Mouse (Mus musculus): ENCODE results near the gene Usp4. TPM values are rescaled to one million over a fixed set of nuclear protein-coding genes. Genes with fewer than 3 reads are reported as not detected.

The Usp4 gene
- polyA plus RNA-seq, 1 experiment from 2014 or later = 80.6 TPM

DNA sequence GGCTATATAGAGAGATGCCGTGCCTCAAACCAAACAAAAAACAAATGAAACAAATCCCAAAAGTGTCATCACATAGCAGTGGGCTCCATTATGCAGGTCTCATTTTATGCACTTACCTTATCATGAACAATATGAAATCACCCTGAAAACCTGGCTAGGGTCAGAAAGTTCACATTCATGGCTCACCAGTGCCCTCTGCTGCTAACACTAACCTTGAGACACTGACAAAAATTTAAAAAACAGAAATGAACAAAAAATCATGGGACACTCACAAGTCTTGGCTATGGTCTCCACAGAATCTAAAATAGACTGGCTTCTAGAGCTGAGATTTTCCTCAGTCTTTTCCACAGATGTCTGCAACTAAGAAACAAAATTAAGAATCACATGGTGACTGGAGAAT lies 64.6 kb downstream of the Usp4 start:
- WGBS = 61% methylated on average over 1 of the region's 1 CpGs

DNA sequence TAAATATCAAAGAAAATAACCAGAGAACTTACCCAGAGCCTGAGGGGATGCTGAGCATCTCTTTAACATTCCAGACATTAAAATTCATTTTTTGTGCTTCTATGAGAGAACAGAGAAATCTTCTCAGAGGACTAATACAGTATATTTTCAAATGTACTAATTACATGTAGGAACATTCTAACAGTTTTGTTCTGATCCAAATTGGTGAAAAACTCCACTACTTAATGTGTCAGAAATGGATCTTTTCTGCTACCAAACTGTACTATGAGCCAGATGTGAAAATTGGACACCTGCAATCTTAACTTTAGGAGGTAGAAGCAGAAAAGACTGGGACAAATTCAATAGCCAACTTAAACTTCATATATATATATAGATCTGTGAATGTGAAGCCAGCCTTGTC lies 80.7 kb downstream of the Usp4 start, which contains the start of gene Ccdc36:
TSS of gene Ccdc36 (minus strand) at position 101 of the 400 bp plus-strand sequence.
- ATAC-seq (ENCODE audit: extremely low read depth, insufficient number of reproducible peaks, low FRiP score, low TSS enrichment) = no peak
- no peak within 1 kb of the TSS for H3K27ac ChIP-seq (replicated peaks)
- H3K4me1 ChIP-seq = no peaks in the 10 kb centered on the region
- no peak within 1 kb of the TSS for H3K4me2 ChIP-seq
- no peak within 1 kb of the TSS for H3K9ac ChIP-seq
- H3K9me3 ChIP-seq = no peaks in the 10 kb centered on the region
- H3K27me3 ChIP-seq (replicated peaks) = no peaks in the 10 kb centered on the region
- H3K4me3 ChIP-seq = no peak within 1 kb of the TSS
- H3K36me3 ChIP-seq = no peaks in the 10 kb centered on the region

More for the DNA sequence above, 64.6 kb downstream of the Usp4 start:
- Histone ChIP-seq H3K9me3 (no peaks in the 10 kb centered on the region), H3K4me3 (no peak overlapping the region), H3K27me3 (replicated peaks) (no peaks in the 10 kb centered on the region), H3K36me3 (no peaks in the 10 kb centered on the region), H3K4me2 (no peak overlapping the region), H3K4me1 (0 out of 2 replicates have a peak, but pooled peaks cover 7% of the 10 kb centered on the region), H3K9ac (no peak overlapping the region), H3K27ac (replicated peaks) (no peak overlapping the region)
- no peak for ATAC-seq (ENCODE audit: extremely low read depth, insufficient number of reproducible peaks, low FRiP score, low TSS enrichment)

DNA sequence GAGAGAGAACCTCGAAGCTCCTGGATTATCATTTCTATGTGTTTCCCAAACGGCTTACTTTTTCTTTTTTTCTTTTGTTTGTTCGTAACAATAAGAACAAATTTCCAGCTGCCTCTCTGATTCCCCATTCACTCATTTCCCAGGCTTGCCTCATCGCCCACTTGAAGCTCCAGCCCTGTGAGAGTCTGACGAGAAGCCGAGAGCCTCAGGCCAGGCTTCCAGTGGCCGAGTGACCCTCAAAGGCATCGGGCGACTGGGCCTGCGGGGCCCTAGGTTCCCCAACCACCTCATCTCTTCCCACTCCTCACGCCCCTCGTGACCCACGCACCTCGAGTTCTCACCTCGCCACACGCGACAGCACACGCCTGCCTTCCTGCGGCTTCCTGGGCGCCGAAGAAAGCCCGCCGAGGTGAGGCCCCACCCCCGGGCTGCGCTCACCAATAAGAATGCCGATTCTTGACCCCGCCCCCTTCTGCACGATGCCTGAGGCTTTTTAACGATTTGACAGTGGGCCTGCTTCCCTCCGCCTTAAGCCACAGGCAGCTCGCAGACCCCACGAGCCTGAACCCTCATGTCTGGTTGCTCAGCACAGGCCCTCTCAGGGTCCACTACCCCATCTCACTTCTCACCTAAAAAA lies 83.9 kb downstream of the Usp4 start:
- Histone ChIP-seq H3K9ac (peak overlapping the region; percentile 47; the same call in 1 of the 2 replicates), H3K4me2 (peak overlapping the region; percentile 67), H3K4me1 (no peaks in the 10 kb centered on the region), H3K36me3 (no peaks in the 10 kb centered on the region), H3K27ac (replicated peaks) (no peak overlapping the region), H3K9me3 (no peaks in the 10 kb centered on the region), H3K4me3 (peak overlapping the region; percentile 37), H3K27me3 (replicated peaks) (no peaks in the 10 kb centered on the region)
- ATAC-seq (ENCODE audit: extremely low read depth, insufficient number of reproducible peaks, low FRiP score, low TSS enrichment) = no peak
- WGBS = 44% methylated on average over 32 of the region's 32 CpGs

DNA sequence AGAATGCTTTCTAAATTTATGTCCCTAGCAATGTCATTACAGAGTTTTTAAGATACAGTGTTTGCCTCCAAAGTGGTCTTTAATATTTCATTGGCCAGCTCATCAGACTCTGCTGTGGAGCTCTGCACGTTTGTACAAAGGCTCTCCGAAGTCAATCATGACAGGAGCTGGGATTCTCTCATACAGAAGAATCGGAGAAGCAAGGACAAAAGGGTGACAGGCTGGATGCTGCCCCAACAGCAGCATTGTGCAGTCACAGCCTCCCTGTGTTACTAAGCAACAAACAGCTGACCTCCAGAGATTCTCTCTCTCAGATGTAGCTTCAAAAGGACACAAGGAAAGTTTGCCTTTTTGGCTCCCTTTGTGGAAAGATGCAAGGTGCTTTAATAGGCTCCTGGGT lies 88.5 kb downstream of the Usp4 start, which contains the start of gene BC048562:
TSS of gene BC048562 (plus strand) at position 301 of the 400 bp plus-strand sequence.
- Histone ChIP-seq H3K27ac (replicated peaks) (no peak within 1 kb of the TSS), H3K4me1 (peaks cover 20% of the 10 kb centered on the region), H3K9ac (no peak within 1 kb of the TSS), H3K4me2 (no peak within 1 kb of the TSS), H3K36me3 (no peaks in the 10 kb centered on the region), H3K9me3 (no peaks in the 10 kb centered on the region), H3K27me3 (replicated peaks) (no peaks in the 10 kb centered on the region), H3K4me3 (no peak within 1 kb of the TSS)
- no peak for ATAC-seq (ENCODE audit: extremely low read depth, insufficient number of reproducible peaks, low FRiP score, low TSS enrichment)
- WGBS = 69% methylated on average over 3 of the region's 3 CpGs

DNA sequence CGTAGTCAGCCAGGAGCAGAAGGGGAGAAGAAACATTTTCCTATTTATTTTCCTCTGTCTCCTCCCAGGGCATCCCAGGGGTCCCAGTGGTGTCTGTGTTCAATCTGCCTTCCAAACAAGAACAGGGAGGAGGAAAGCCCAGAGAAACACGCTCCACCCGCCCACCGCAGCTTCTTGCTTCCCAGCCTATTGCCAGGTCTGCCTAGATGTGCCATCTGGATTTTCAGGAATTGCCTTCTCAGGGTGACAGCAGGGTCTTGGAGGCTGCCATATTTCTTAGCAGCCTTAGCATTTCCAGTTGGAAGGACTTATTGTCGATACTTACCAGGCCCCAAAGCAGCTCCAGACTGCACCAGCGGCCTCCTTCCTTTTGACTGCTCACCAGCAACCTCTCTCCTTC lies 91.5 kb downstream of the Usp4 start:
- no peaks in the 10 kb centered on the region for H3K9me3 ChIP-seq
- no peak for ATAC-seq (ENCODE audit: extremely low read depth, insufficient number of reproducible peaks, low FRiP score, low TSS enrichment)
- no peak overlapping the region for H3K4me3 ChIP-seq
- no peak overlapping the region for H3K27ac ChIP-seq (replicated peaks)
- WGBS = 78% methylated on average over 6 of the region's 6 CpGs
- no peaks in the 10 kb centered on the region for H3K36me3 ChIP-seq
- H3K4me1 ChIP-seq = peaks cover 30% of the 10 kb centered on the region
- no peak overlapping the region for H3K9ac ChIP-seq
- no peak overlapping the region for H3K4me2 ChIP-seq
- no peaks in the 10 kb centered on the region for H3K27me3 ChIP-seq (replicated peaks)

DNA sequence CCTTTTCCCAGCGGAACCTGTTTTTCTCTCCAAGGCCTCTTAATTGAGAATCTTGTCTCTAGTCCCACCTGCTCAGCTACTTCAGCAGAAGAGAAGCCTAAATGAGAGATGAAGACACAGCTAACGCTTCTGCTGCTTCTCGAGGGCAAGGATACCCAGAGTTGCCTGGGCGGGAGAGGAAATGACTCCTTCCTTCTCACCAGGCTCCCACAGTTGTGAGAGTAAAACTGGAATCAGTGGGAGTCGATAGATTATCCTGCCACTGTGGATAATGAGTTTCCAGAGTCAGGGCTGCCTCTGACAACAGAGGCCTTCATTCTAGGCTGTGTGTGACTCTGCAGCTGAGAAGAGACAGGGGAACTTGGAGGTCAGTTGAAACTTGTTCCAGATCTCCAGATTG lies 92.8 kb downstream of the Usp4 start:
- ATAC-seq (ENCODE audit: extremely low read depth, insufficient number of reproducible peaks, low FRiP score, low TSS enrichment) = no peak
- H3K4me3 ChIP-seq = no peak overlapping the region
- no peak overlapping the region for H3K4me2 ChIP-seq
- H3K27ac ChIP-seq (replicated peaks) = peak overlapping the region; percentile 21
- H3K4me1 ChIP-seq = peaks cover 35% of the 10 kb centered on the region
- H3K9ac ChIP-seq = peak overlapping the region; percentile 47; the same call in 1 of the 2 replicates
- 59% methylated on average over 5 of the region's 5 CpGs for WGBS
- H3K36me3 ChIP-seq = no peaks in the 10 kb centered on the region
- H3K27me3 ChIP-seq (replicated peaks) = no peaks in the 10 kb centered on the region
- no peaks in the 10 kb centered on the region for H3K9me3 ChIP-seq

DNA sequence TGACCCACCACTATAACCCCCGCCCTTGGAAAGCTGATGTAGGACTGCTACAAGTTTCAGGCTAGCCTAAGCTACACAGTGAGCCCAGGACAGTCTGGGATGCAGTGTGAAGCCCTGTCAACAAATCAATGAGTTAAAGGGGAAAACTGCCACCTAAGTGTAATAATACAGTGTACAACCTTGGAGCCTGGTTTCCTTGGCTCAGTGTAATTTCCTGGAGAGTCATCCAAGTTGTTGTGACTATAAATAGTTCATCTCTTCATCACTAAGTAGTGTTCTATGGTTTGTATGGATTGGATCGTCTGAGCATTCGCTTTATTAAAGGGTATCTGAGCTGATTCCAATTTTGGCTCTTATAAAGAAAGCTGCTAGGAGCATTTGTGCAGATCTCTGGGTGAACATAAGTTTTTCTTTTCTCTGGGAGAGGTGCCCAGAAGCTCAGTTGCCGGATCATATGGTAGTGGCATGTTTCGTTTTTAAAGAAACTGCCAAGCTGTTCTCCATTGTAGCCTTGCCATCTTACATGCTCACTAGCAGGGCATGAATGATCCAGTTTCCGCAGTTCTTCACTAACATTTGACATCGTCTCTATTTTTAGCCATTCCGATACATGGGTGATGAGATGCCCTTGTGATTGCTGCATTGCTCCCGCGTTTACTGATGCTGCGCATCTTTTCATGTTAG lies 93.7 kb downstream of the Usp4 start:
- H3K9me3 ChIP-seq = no peaks in the 10 kb centered on the region
- WGBS = 54% methylated on average over 11 of the region's 11 CpGs
- no peaks in the 10 kb centered on the region for H3K27me3 ChIP-seq (replicated peaks)
- no peaks in the 10 kb centered on the region for H3K36me3 ChIP-seq
- H3K4me2 ChIP-seq = peak overlapping the region; percentile 42; the same call in 1 of the 2 replicates
- no peak overlapping the region for H3K4me3 ChIP-seq
- H3K9ac ChIP-seq = no peak overlapping the region
- H3K27ac ChIP-seq (replicated peaks) = peak overlapping the region; percentile 21
- H3K4me1 ChIP-seq = peaks cover 42% of the 10 kb centered on the region
- ATAC-seq (ENCODE audit: extremely low read depth, insufficient number of reproducible peaks, low FRiP score, low TSS enrichment) = no peak

Other genes with a start within 250 kb of the Usp4 start
- gene Bsn, start 157.5 kb upstream of the Usp4 start, polyA plus RNA-seq (2015; fragmentation: Nextera tagmentation; extraction: Ambion mirVana) = 0.32 and 0.36 TPM in 2 replicates
- gene Dag1, start 83.9 kb upstream of the Usp4 start, polyA plus RNA-seq (2015; fragmentation: Nextera tagmentation; extraction: Ambion mirVana) = 136 and 138 TPM in 2 replicates
- 23.6 and 24.3 TPM in 2 replicates for gene Nicn1, start 57.4 kb upstream of the Usp4 start, polyA plus RNA-seq (2015; fragmentation: Nextera tagmentation; extraction: Ambion mirVana)
- 10.9 and 12.9 TPM in 2 replicates for gene Amt, start 51.0 kb upstream of the Usp4 start, polyA plus RNA-seq (2015; fragmentation: Nextera tagmentation; extraction: Ambion mirVana)
- 332 and 341 TPM in 2 replicates for gene Rhoa, start 41.7 kb upstream of the Usp4 start, polyA plus RNA-seq (2015; fragmentation: Nextera tagmentation; extraction: Ambion mirVana)
- gene Tcta, start 41.7 kb upstream of the Usp4 start, polyA plus RNA-seq (2015; fragmentation: Nextera tagmentation; extraction: Ambion mirVana) = 31.2 and 32.6 TPM in 2 replicates
- 825 and 854 TPM in 2 replicates for gene Gpx1, start 8.9 kb upstream of the Usp4 start, polyA plus RNA-seq (2015; fragmentation: Nextera tagmentation; extraction: Ambion mirVana)
- 0.21 and 0.39 TPM in 2 replicates for gene 1700102P08Rik, start 45.0 kb downstream of the Usp4 start, polyA plus RNA-seq (2015; fragmentation: Nextera tagmentation; extraction: Ambion mirVana)
- gene Ccdc36, start 80.6 kb downstream of the Usp4 start, polyA plus RNA-seq (2015; fragmentation: Nextera tagmentation; extraction: Ambion mirVana) = 0.71 and 0.80 TPM in 2 replicates
- not detected in 2 replicates for gene BC048562, start 88.6 kb downstream of the Usp4 start, polyA plus RNA-seq (2015; fragmentation: Nextera tagmentation; extraction: Ambion mirVana)
- 36.3 and 42.7 TPM in 2 replicates for gene Ccdc71, start 112.7 kb downstream of the Usp4 start, polyA plus RNA-seq (2015; fragmentation: Nextera tagmentation; extraction: Ambion mirVana)
- 90.6 and 106 TPM in 2 replicates for gene Klhdc8b, start 113.7 kb downstream of the Usp4 start, polyA plus RNA-seq (2015; fragmentation: Nextera tagmentation; extraction: Ambion mirVana)
- 45.3 and 49.0 TPM in 2 replicates for gene Lamb2, start 131.9 kb downstream of the Usp4 start, polyA plus RNA-seq (2015; fragmentation: Nextera tagmentation; extraction: Ambion mirVana)
- 51.4 and 55.9 TPM in 2 replicates for gene Usp19, start 142.7 kb downstream of the Usp4 start, polyA plus RNA-seq (2015; fragmentation: Nextera tagmentation; extraction: Ambion mirVana)
- gene Qars, start 159.9 kb downstream of the Usp4 start, polyA plus RNA-seq (2015; fragmentation: Nextera tagmentation; extraction: Ambion mirVana) = 62.2 and 69.0 TPM in 2 replicates
- 81.2 and 81.7 TPM in 2 replicates for gene Qrich1, start 169.0 kb downstream of the Usp4 start, polyA plus RNA-seq (2015; fragmentation: Nextera tagmentation; extraction: Ambion mirVana)
- 99.5 and 107 TPM in 2 replicates for gene Impdh2, start 212.4 kb downstream of the Usp4 start, polyA plus RNA-seq (2015; fragmentation: Nextera tagmentation; extraction: Ambion mirVana)
- gene Ndufaf3, start 219.6 kb downstream of the Usp4 start, polyA plus RNA-seq (2015; fragmentation: Nextera tagmentation; extraction: Ambion mirVana) = 53.5 TPM in 2 replicates
- 86.6 and 92.1 TPM in 2 replicates for gene Dalrd3, start 222.0 kb downstream of the Usp4 start, polyA plus RNA-seq (2015; fragmentation: Nextera tagmentation; extraction: Ambion mirVana)
- 61.7 and 64.1 TPM in 2 replicates for gene Wdr6, start 230.9 kb downstream of the Usp4 start, polyA plus RNA-seq (2015; fragmentation: Nextera tagmentation; extraction: Ambion mirVana)
- gene P4htm, start 249.8 kb downstream of the Usp4 start, polyA plus RNA-seq (2015; fragmentation: Nextera tagmentation; extraction: Ambion mirVana) = 19.5 and 20.0 TPM in 2 replicates

Measured in heart, embryonic 13.5 days (tissue).